Mouse (Mus musculus) 3134 (cell line): ENCODE data around the gene Krtap9-5.

Experiments
- DNase-seq: peaks from one replicate; pipeline ENCODE4 v3.0.0-alpha.2; 2011; ENCODE audit warnings: low spot score; ENCODE audit not compliant: insufficient read length; ENCODE audit errors: extremely low read depth

The Krtap9-5 gene

DNA sequence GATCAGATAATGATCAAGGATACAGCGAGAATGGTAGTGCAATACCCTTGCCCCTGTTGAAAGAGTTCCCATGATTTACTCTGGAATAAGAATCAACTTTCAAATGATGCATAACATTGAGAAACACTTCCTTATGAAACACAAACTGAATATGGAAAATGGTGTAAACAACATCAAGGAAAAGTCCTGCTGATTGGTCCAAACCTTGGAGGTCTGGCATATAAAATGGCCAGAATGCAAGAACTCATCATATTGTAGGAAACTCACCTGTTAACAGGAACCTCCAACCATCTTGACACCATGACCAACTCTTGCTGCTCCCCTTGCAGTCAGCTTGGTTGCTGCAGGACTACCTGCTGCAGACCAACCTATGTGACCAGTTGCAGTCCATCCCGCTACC is at the start of gene Krtap9-5:
Gene Krtap9-5, plus strand, starts transcription at position 301 of the 400 bp plus-strand sequence.
- no peak for DNase-seq

DNA sequence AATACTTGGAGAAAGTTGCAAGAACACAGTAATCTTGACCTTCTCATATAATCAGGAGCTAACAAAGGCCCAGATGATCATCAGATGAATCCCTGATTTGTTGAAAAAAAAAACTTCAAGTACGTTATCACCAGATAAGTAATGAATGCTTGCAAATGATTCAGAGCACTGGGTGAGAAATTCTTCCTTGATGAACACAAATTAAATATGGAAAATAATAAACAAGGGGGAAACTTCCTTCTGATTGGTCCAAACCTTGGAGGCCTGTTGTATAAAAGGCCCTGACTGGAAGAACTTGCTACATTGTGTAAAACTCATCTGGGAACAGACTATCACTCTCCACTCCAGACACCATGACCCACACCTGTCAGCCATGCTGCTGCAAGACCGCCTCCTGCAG is 40.7 kb upstream of the Krtap9-5 start, which contains the start of gene Krtap31-1:
Gene Krtap31-1, plus strand, starts transcription at position 301 of the 400 bp plus-strand sequence.
- no peak for DNase-seq

DNA sequence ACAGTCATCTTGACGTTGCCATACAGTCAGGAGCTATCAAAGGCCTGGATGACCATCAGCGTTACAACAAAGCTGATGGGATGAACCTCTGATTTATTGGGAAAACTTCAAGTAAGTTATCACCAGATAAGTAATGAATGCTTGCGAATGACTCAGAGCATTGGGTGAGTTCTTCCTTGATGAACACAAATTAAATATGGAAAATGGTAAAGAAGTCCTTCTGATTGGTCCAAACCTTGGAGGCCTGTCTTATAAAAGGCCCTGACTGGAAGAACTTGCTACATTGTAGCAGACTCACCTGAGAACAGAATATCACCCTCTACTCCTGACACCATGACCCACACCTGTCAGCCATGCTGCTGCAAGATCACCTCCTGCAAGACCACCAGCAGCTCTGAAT is 33.8 kb upstream of the Krtap9-5 start, which contains the start of gene Gm11565:
Gene Gm11565, plus strand, starts transcription at position 301 of the 400 bp plus-strand sequence.
- no peak for DNase-seq

DNA sequence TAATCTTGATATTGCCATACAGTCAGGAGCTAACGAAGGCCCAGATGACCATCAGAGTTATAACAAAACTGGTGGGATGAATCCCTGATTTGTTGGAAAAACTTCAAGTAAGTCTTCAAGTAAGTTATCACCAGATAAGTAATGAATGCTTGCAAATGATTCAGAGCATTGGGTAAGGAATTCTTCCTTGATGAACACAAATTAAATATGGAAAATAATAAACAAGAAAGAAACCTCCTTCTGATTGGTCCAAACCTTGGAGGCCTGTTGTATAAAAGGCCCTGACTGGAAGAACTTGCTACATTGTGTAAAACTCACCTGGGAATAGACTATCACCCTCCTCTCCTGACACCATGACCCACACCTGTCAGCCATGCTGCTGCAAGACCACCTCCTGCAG is 12.3 kb upstream of the Krtap9-5 start, which contains the start of gene Krtap31-2:
Gene Krtap31-2, plus strand, starts transcription at position 301 of the 400 bp plus-strand sequence.
- DNase-seq: no peak

DNA sequence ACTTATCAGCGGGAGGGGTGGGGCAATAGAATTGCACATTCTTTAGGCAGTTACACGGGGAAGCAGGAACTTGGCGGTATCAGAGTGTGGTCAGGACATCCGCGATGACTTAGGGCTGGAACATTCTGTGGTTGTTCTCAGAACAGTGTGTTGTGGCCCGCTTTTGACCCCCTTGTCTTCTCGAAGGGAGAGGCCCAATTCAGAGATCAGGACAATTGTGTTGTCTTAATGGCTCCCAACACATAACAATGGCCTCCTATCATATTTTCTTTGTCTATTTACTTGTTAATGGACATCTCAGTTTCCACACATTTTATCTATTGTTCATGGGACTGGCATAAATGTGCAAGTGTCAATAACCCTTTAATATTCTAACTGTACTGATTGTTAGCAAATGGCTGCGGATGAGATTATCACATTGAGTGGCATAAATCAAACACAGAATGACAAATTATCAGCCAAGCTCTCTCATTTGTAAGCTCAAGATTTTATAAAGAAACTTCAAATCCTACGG is 10.5 kb upstream of the Krtap9-5 start:
- DNase-seq: no peak

DNA sequence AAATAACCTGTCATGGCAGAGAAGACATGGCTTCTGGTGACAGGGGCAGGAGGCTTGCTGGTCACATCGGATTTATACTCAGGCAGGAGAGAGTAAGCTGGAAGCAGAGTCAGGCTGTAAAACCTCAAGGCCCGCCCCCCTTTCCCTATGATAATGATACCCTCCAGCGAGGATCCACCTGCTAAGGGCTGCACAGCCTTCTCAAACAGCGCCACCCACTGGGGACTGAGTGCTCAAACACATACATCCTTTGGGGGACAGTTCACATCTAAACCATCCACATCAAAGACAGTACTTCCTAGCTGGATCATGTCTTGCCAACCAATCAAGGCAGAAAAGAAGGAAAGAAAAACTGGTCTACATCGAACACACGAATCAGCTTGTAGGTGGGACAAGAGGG is 15.9 kb downstream of the Krtap9-5 start:
- DNase-seq: no peak

DNA sequence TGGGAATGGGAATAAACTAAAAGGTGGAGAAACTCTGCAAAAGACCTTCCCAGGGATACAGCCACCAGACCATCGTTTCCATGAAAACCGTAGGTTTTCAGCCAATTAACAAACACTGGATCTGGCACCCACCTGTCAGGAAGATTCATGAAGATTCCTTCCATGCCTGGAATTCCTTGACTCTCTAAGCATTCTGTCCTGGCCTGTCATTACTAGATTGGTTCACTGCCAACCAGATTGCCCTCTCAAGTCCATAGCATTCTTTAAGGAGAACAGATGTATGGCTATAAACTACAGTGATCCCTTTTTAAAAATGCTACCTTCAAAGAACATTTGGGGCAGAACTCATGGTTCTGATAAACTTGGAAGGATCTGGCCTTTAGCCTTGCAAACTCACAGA is 17.7 kb downstream of the Krtap9-5 start:
- DNase-seq: no peak

DNA sequence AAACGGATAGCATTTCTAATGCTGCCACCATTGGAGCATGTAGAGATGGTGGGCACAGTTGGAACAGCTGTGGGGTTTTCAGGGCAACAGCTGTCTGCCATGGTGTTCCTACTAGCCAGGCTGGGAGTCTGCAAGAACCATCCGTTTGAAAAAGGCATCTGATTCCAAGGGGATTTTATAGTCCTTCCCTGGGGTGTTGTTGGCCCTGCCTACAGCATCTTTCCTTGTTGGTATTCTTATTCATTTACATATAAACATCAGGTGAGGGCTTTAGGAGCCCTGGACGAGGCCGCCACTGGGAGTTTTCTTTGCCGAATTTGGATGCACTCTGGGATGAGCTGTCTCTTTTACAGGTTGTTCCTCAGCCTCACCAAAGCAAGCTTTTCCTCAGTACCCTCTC is 30.7 kb downstream of the Krtap9-5 start, which contains the start of gene Krtap29-1:
Gene Krtap29-1, minus strand, starts transcription at position 101 of the 400 bp plus-strand sequence.
- no peak for DNase-seq

DNA sequence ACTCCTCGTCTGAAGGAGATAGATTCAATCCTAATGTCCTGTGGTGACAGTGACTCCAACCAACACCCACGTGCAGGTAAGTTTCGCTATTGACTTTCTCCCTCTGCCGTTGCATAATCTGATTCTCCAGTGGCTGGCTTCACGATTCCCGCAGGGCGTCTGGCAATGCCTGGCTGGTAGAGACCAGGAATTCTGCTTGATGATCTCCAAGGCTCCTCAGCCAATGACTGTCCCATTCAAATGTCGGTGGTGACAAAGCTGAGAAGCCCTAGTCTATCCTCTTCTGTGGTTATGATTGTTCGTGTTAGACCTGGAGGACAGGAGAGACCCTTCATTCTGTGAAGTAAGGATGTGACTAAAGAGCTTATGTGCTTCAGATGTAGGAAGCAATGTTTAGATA is 34.5 kb downstream of the Krtap9-5 start:
- DNase-seq: no peak

DNA sequence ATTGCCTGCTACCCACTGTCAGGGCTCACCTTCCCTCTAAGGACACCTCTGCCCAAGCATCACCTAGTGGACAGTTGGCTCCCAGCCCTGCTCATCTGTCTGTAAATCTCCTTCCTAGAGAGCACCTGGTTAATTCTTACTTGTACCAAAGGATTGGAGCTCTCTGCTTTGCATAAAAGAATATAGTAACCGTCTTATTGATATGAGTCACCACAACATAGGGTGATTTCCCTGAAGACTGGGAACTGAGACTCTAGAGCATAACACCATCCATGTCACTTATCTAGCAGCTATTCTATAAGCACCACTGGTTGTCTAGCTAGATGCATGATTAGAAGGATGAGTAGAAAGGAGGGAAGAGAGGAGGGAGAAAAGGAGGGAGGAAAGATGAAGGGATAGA is 35.2 kb downstream of the Krtap9-5 start:
- DNase-seq: no peak

DNA sequence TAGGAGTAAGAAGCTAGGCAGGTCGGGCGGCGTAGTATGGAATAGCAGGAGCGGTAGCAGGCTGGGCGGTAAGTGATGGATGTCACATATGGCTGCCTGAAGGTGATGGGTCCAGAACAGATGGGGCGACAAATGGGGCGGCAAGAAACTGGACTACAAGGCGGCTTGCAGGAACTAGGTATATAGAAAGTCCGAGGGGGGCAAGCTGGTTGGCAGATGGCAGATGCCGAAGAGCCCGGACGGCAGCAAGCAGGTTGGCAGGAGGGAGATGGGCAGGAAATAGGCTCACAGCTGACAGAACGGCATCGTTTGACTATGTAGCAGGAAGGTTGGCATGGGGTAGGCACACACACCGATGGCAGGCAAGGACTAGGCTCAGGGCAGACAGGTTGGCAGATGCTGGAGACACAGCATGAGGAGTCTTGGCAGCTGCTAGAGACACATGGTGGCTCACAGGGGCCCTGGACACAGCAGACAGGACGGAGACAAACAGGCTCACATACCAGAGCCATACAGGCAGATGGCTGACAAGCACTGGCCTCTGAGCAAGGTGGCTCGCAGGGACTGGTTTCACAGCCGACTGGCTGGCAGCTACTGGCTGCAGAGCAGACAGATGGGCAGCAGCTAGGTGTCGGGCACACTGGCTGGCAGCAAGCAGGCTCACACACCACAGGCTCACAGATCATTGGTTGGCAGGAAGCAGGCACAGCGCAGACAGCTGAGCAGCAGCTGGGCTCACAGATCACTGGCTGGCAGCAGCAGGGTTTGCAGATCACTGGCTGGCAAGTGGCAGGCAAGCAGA is 37.2 kb downstream of the Krtap9-5 start:
- no peak for DNase-seq

DNA sequence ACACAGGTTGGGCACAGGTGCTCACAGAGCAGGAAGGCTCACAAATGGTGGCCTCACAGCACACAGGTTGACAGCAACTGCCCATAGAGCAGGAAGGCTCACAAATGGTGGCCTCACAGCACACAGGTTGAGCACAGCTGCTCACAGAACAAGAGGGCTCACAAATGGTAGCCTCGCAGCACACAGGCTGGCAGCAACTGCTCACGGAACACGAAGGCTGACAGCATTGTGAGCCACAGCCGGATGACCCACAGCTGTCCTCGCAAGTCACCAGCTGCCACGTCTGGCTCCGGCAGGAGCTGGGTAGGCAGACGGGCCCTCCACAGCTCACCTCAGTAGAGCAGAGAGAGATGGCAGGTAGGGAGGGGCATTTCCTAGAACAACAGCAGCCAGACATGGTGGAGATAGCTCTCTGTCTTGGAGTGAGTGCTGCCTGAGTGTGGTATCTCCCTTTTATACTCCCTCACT is 37.9 kb downstream of the Krtap9-5 start, which contains the start of gene Krtap16-1:
Gene Krtap16-1, minus strand, starts transcription at position 418 of the 468 bp plus-strand sequence.
- DNase-seq: no peak

DNA sequence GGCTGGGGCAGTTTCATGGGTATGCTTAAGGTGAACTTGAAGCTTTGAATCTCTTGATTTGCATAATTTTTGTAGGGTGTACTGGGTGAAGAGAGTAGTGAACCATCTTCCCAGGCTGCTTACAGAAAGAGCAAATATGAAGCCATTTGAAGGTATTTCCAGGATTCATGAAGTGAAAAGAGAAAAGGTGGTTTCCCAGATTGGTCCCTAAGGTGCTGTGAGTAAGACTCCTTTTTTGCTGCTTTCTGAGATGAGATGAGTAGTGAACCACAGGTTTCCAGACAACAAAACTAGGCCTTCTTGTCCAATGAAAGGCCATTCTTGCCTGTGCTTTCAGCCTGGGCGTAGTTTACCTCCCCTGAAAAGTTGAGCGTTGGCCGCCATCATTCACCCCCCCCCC is 40.3 kb downstream of the Krtap9-5 start:
- no peak for DNase-seq

DNA sequence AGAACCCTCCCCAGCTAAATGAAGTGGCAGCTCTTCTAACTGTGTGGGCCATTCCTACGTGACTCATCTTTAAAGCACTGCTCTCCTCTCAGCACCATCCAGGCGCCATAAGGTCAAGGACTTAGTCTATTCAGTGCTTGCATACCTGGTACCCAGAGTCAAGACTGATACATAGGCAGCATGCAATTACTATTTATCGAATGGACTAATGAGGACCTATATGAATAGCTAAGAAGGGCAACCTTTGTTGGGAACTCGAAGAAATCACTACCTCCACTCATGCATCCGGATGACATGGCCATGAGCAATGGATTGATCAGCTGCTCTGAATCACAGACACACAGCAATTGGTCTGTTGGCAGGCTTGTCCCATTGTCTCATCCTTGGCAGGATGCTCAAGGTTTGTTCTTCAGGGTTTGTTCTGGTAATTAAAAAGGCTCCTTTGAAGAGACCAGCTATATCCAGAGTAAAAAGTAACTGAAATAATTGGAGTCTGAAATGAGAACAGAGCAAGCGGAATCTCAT is 41.7 kb downstream of the Krtap9-5 start:
- DNase-seq: no peak

DNA sequence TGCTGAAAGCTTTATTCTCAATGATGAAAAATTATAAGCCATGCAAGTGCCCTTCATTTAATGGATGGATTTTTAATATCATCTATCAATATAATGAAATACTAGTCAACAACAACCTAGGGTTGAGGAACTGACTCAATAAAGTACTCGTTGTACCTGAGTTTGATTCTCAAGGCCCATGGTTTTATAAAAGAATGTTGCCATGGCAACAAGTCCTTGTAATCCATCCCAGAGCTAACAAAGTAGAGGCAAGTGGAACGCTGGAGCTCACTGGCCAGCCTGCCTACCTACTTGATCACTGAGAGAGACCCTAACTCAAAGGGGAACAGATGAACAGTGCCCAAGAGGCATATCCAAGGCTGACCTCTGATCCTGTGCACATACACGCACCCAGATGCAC is 42.3 kb downstream of the Krtap9-5 start:
- DNase-seq: no peak

DNA sequence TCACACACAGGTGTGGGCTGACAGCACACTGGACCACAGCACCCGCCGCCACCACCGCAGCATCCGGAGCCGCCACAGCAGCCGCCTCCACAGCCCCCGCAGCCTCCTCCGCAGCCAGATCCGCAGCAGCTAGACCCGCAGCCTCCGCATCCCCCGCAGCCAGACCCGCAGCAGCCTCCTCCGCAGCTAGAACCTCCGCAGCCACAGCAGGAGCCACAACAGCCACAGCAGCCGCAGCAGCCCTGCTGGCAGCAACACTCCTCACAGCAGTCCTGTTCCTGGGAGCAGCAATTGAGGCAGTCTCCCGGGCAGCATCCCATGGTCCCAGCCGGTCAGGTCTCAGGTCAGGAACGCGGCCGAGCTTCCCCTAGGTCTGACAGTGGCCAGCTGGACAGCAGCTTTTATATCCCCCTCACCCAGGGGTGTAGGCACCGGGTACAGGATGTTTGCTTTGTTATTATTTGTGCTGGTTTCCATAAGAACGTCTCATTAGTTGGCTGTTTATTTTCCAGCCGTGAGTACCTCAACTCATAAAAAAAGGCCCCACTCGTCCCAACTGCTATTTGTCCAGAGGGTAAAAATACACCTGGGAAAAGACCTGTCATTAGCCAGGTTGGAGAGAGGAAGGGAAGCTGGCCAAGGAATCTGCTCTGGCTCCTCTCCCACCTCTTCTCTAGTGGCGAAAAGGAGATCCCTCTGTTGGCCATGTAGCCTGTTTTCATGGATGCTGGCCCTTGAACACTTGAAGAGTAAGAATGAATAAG is 45.5 kb downstream of the Krtap9-5 start, which contains the start of gene Krtap17-1:
Gene Krtap17-1, minus strand, starts transcription at position 375 of the 764 bp plus-strand sequence.
- DNase-seq: no peak

DNA sequence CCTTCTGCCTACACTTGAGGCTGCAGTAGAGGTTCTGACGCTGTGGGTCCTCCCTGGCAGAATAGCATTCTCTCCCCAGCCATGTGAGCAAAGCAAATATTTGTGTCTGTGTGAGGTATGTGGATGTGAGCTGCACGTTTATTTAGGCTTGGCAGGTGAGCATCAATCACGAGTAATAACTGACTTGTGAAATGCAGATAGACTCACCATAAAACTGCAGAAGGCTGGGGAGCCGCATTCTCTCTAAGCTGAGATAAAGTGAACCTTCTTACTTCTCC is 46.0 kb downstream of the Krtap9-5 start:
- DNase-seq: no peak

DNA sequence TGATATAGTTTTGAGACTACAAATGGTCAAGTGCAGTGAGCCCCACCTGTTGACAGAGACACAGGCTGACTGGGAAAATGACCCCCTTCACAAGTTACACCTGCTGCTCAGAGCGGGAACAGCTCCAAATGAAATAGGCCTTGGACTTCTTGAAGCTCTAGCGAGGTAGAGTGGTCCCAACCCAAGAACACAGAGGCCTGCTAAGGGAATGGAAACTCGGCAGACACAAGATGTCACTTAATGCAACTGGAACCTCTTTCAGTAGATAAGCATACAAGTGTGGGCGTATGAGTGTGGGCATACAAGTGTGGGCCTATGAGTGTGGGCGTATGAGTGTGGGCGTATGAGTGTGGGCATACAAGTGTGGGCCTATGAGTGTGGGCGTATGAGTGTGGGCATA is 50.8 kb downstream of the Krtap9-5 start:
- DNase-seq: no peak
